8 mouse cellular contexts compared by ENCODE assay signal in genomic region chr2:44952830-44953422, GRCm38 (mm10). TPM values are rescaled to one million over a fixed set of nuclear protein-coding genes. Genes with fewer than 3 reads are reported as not detected.
A peak's percentile ranks its signal among the peaks of the same experiment; 100 is the strongest.
DNase-seq lines count a peak whose midpoint lies in the region; ATAC-seq and TF ChIP-seq lines count a peak whose summit lies in the region.

No protein-coding gene starts in this region.

- no peaks in the 10 kb centered on the region for H3K27me3 ChIP-seq in hindbrain, embryonic 10.5 days (ENCODE audit: insufficient read depth, poor library complexity, severe bottlenecking)
- no peaks in the 10 kb centered on the region for H3K27me3 ChIP-seq in hindbrain, postnatal 0 days (ENCODE audit: insufficient read depth, low read length)
- H3K27me3 ChIP-seq in lung, embryonic 15.5 days, result no peaks in the 10 kb centered on the region

- no peak for TF ChIP-seq CTCF in hindbrain, postnatal 0 days (IDR thresholded peaks at IDR 0.05; ENCODE audit: low read depth)

- H3K9me3 ChIP-seq in hindbrain, embryonic 10.5 days, result no peaks in the 10 kb centered on the region
- H3K9me3 ChIP-seq in hindbrain, postnatal 0 days (ENCODE audit: low read length), result no peaks in the 10 kb centered on the region
- H3K9me3 ChIP-seq in lung, embryonic 15.5 days, result no peaks in the 10 kb centered on the region

- H3K4me1 ChIP-seq in hindbrain, embryonic 10.5 days (replicated peaks), result peaks cover 18% of the 10 kb centered on the region
- H3K4me1 ChIP-seq in hindbrain, postnatal 0 days (ENCODE audit: insufficient read depth, low read length), result no peaks in the 10 kb centered on the region
- H3K4me1 ChIP-seq in lung, embryonic 15.5 days, result peaks cover 13% of the 10 kb centered on the region

- no peaks in the 10 kb centered on the region for H3K36me3 ChIP-seq in hindbrain, embryonic 10.5 days
- H3K36me3 ChIP-seq in hindbrain, postnatal 0 days (ENCODE audit: insufficient read depth, low read length), result no peaks in the 10 kb centered on the region
- H3K36me3 ChIP-seq in lung, embryonic 15.5 days, result no peaks in the 10 kb centered on the region

- H3K4me3 ChIP-seq in hindbrain, embryonic 10.5 days, result no peak overlapping the region
- H3K4me3 ChIP-seq in hindbrain, postnatal 0 days (ENCODE audit: low read length), result no peak overlapping the region
- no peak overlapping the region for H3K4me3 ChIP-seq in lung, embryonic 15.5 days

- peak overlapping the region; percentile 75 for H3K27ac ChIP-seq in hindbrain, embryonic 10.5 days
- H3K27ac ChIP-seq in hindbrain, postnatal 0 days, result no peak overlapping the region
- H3K27ac ChIP-seq in lung, embryonic 15.5 days, result peak overlapping the region; percentile 20; the same call in 1 of the 2 replicates

- 13% methylated on average over 6 of the region's 6 CpGs for WGBS in hindbrain, embryonic 10.5 days
- 43% methylated on average over 6 of the region's 6 CpGs for WGBS in hindbrain, postnatal 0 days
- WGBS in lung, embryonic 15.5 days, result 40% methylated on average over 6 of the region's 6 CpGs

- H3K9ac ChIP-seq in hindbrain, postnatal 0 days (replicated peaks; ENCODE audit: low read length), result no peak overlapping the region
- no peak overlapping the region for H3K9ac ChIP-seq in lung, embryonic 15.5 days

- intact Hi-C loops in left cerebral cortex, postnatal 14 days (cut with DNase I), result no loop called here

- DNase-seq in hindbrain, embryonic 10.5 days (ENCODE audit: low spot score), result peak; percentile 46
- DNase-seq in hindbrain, postnatal 0 days (ENCODE audit: low spot score), result no peak
- DNase-seq in embryo, embryonic 10 days (ENCODE audit: low spot score), result peak; percentile 64
- DNase-seq in induced T-regulatory cell, adult 2 months (ENCODE audit: low read depth), result peak; percentile 39
- no peak for DNase-seq in left cerebral cortex, postnatal 14 days (ENCODE audit: low spot score in 2 of 2)
- DNase-seq in frontal cortex, postnatal 10 days (ENCODE audit: low spot score in 2 of 2), result no peak
- DNase-seq in cerebellum, postnatal 4 days (ENCODE audit: low spot score in 2 of 2), result no peak

- no peak for ATAC-seq in hindbrain, postnatal 0 days
- no peak; the same call in 1 of the 2 replicates for ATAC-seq in lung, embryonic 15.5 days (ENCODE audit: borderline replicate concordance, extremely low read depth, low FRiP score, low TSS enrichment)

- no peak overlapping the region for H3K4me2 ChIP-seq in hindbrain, postnatal 0 days (ENCODE audit: low read depth, low read length)
- no peak overlapping the region for H3K4me2 ChIP-seq in lung, embryonic 15.5 days

RNA-seq across cellular contexts. Expression of gene Gtdc1, which starts 25.5 kb away (rescaled TPM):
- 10.1 and 13.0 TPM in 2 replicates for polyA plus RNA-seq in hindbrain, embryonic 10.5 days (2016; fragmentation: Nextera tagmentation; extraction: Ambion mirVana)
- 37.7 and 40.6 TPM in 2 replicates for total RNA-seq in hindbrain, postnatal 0 days (2014; rRNA removed)
- polyA plus RNA-seq in hindbrain, postnatal 0 days (2015; fragmentation: Nextera tagmentation; extraction: Ambion mirVana), result 25.8 and 26.4 TPM in 2 replicates
- polyA plus RNA-seq in lung, embryonic 15.5 days (2015; fragmentation: Nextera tagmentation; extraction: Ambion mirVana), result 11.7 and 13.1 TPM in 2 replicates
- 10 to 100 TPM; 81.8 to 87.0 TPM for total RNA-seq in left cerebral cortex, postnatal 14 days (2021)

Comparison
In these comparisons a context has a peak if more than half of its experiments do, and no peak if none do; other contexts are left out.
1. DNase-seq: peak in hindbrain, embryonic 10.5 days (single experiment), embryo, embryonic 10 days (single experiment) and induced T-regulatory cell, adult 2 months (single experiment); none in hindbrain, postnatal 0 days (single experiment), left cerebral cortex, postnatal 14 days (0 of 2), frontal cortex, postnatal 10 days (0 of 2) and cerebellum, postnatal 4 days (0 of 2).